Mouse (Mus musculus) spleen, adult 2 months (tissue): ENCODE measurements at regions not wholly inside any gene's neighbourhood (a gene's known extent, or its start where the extent isn't known, plus 50 kb on each side); places are given as distances from the start of the nearest gene placed in this dataset.

Experiments
- DNase-seq, 2 experiments: peaks; one replicate each; pipeline versions ENCODE4 v3.0.0 to v3.0.0-alpha.2; 2012 to 2021; ENCODE audit warnings: low spot score in 2 of 2, low read depth in 1 of 2
- H3K27ac ChIP-seq: fragments of 200-500 bp; 2 replicates; pipeline ENCODE4 v1.5.1; 2012; ENCODE audit warnings: low read length, inconsistent platforms; ENCODE audit not compliant: insufficient read depth
- H3K27me3 ChIP-seq: fragments of 200-500 bp; 2 replicates; pipeline ENCODE4 v1.6.1; 2012; ENCODE audit warnings: mild to moderate bottlenecking, moderate library complexity, low read length, inconsistent platforms; ENCODE audit not compliant: control insufficient read depth, insufficient read depth
- H3K36me3 ChIP-seq: fragments of 200-500 bp; 2 replicates; pipeline ENCODE4 v1.6.1; 2012; ENCODE audit warnings: mild to moderate bottlenecking, low read length, inconsistent platforms; ENCODE audit not compliant: control insufficient read depth, insufficient read depth
- H3K4me1 ChIP-seq: fragments of 200-500 bp; 2 replicates; pipeline ENCODE4 v1.6.1; 2011; ENCODE audit warnings: inconsistent platforms; ENCODE audit not compliant: control insufficient read depth, insufficient read depth, insufficient read length
- H3K4me3 ChIP-seq: fragments of 200-500 bp; 2 replicates; pipeline ENCODE4 v1.5.1; 2011; ENCODE audit warnings: mild to moderate bottlenecking, inconsistent platforms; ENCODE audit not compliant: insufficient read depth, insufficient read length; ENCODE audit errors: extremely low read depth
- CTCF ChIP-seq: fragments of 200-500 bp; IDR thresholded peaks from 2 replicates; pipeline ENCODE4 v1.5.1; 2011; ENCODE audit warnings: mild to moderate bottlenecking, inconsistent platforms; ENCODE audit not compliant: insufficient read depth, insufficient read length, insufficient replicate concordance; ENCODE audit errors: extremely low read depth
- POLR2A ChIP-seq: fragments of 200-500 bp; IDR thresholded peaks from 2 replicates; pipeline ENCODE4 v1.6.1; 2011; ENCODE audit warnings: low read depth, low read length, inconsistent platforms
- WGBS: fragments of 180-500 bp; shearing (Covaris S2); methylation state at CpG from one replicate; pipeline ENCODE4 v1.1.7; 2018; 5-methylcytosine and 5-hydroxymethylcytosine counted together

- TF ChIP-seq CTCF (no peak), POLR2A (no peak)
- Histone ChIP-seq H3K4me1 (no peaks in the 10 kb centered on the region), H3K27me3 (no peaks in the 10 kb centered on the region; the same call in 1 of the 2 replicates), H3K4me3 (no peak overlapping the region), H3K36me3 (no peaks in the 10 kb centered on the region), H3K27ac (no peak overlapping the region)
- WGBS, result 84% methylated on average over 23 of the region's 23 CpGs
- no peak for DNase-seq
These were observed 68.1 kb upstream of the Nkx1-1 start for GRCm38 (mm10) chr5:33501735-33502495.

GRCm38 (mm10) chr5:33501211-33501610, 67.4 kb upstream of the Nkx1-1 start:
- TF ChIP-seq CTCF, result no peak
- no peak for TF ChIP-seq POLR2A
- Histone ChIP-seq H3K36me3 (no peaks in the 10 kb centered on the region), H3K27me3 (no peaks in the 10 kb centered on the region; the same call in 1 of the 2 replicates)

DNA sequence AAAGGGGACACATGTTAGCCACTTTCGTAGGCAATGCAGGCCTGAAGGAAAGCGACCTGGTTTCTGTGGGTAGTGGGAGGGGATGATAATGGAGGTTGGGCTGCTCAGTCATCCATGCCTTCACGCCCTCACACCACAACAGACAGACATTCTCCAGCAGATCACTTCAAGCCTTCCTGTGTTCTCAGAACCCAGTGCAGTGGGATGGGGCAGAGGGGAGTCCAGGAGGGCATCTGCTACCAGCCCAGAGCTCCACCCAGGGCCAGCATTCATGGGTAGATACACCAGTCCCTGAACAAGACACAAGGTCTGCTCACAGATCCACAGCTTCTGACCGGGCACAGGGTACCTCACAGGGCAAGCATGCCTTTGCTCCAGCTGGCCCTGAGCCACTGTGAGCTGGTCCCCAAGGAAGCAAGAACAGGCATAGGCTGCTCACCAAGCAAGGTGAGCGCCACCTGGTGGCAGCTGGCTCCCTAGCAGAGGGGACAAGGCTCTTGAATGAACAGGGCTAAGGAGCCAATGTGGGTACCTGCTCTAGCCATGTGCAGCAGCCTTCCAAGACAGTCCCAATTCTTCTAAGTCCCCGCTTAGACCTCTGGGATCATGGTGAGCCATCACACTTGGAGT, 62.2 kb upstream of the Nkx1-1 start:
- no peak overlapping the region for H3K27ac ChIP-seq
- H3K4me3 ChIP-seq, result no peak overlapping the region
- 23% methylated on average over 6 of the region's 6 CpGs for WGBS
- no peaks in the 10 kb centered on the region for H3K36me3 ChIP-seq
- no peaks in the 10 kb centered on the region for H3K4me1 ChIP-seq
- no peaks in the 10 kb centered on the region for H3K27me3 ChIP-seq
- DNase-seq, result peak in 1 of 2 experiments; percentile 62
- TF ChIP-seq POLR2A (no peak), CTCF (peak; percentile 90)

More at GRCm38 (mm10) chr5:33501211-33501610, 67.4 kb upstream of the Nkx1-1 start:
- 64% methylated on average over 7 of the region's 7 CpGs for WGBS
- no peak overlapping the region for H3K4me3 ChIP-seq
- no peak for DNase-seq
- H3K27ac ChIP-seq, result no peak overlapping the region
- no peaks in the 10 kb centered on the region for H3K4me1 ChIP-seq

DNA sequence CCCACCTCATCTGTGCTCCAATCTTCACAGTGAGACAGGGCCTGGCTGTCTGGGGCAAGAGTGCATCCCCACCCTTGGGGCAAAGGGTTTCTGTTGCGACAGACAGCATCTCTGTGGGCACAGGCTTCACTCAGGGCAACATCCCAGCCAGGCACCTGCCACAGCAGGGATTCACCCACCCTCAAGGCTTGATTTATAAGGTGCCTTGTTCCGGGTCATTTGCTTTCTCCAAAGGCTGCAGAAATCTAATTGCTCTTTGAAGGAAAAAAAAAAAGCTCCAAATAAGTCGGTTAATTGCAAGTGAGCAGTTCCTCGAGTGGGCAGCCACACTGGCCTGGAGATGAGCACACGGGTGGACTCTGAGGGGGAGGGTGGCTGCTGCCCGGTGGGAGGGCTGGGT, 61.5 kb upstream of the Nkx1-1 start:
- no peaks in the 10 kb centered on the region for H3K36me3 ChIP-seq
- WGBS, result 70% methylated on average over 6 of the region's 6 CpGs
- DNase-seq, result no peak
- H3K27ac ChIP-seq, result no peak overlapping the region
- no peak overlapping the region for H3K4me3 ChIP-seq
- no peaks in the 10 kb centered on the region for H3K27me3 ChIP-seq
- TF ChIP-seq POLR2A, result no peak
- TF ChIP-seq CTCF, result no peak
- no peaks in the 10 kb centered on the region for H3K4me1 ChIP-seq

- no peak overlapping the region for H3K27ac ChIP-seq
- no peaks in the 10 kb centered on the region for H3K27me3 ChIP-seq
- H3K36me3 ChIP-seq, result no peaks in the 10 kb centered on the region
- DNase-seq, result no peak
- no peaks in the 10 kb centered on the region for H3K4me1 ChIP-seq
- no peak overlapping the region for H3K4me3 ChIP-seq
- 91% methylated on average over 11 of the region's 11 CpGs for WGBS
- TF ChIP-seq CTCF (no peak), POLR2A (no peak)
These were observed 59.0 kb upstream of the Nkx1-1 start for GRCm38 (mm10) chr5:33492604-33493315.

DNA sequence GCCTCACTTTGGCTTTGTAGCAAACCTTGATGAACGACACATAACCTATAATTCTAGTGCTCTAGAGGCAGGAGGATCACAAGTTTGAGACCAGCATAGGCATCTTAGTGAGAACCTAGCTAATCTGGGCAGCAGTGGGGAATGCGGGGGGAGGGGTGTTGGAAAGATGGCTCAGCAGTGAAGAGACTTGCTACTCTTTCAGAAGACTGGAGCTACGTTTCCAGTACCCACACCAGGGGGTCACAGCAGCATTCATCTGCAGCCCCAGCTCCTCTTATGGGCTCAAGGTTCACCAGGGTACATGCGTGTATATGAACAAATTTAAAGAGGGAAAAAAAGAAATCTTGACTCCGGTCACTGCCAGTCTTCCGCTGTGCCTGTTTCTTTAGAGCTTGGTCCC, 55.5 kb upstream of the Nkx1-1 start:
- 86% methylated on average over 6 of the region's 6 CpGs for WGBS
- no peak overlapping the region for H3K4me3 ChIP-seq
- H3K27ac ChIP-seq, result no peak overlapping the region
- DNase-seq, result no peak
- TF ChIP-seq POLR2A (no peak), CTCF (no peak)
- H3K36me3 ChIP-seq, result no peaks in the 10 kb centered on the region
- H3K27me3 ChIP-seq, result no peaks in the 10 kb centered on the region
- no peaks in the 10 kb centered on the region for H3K4me1 ChIP-seq

DNA sequence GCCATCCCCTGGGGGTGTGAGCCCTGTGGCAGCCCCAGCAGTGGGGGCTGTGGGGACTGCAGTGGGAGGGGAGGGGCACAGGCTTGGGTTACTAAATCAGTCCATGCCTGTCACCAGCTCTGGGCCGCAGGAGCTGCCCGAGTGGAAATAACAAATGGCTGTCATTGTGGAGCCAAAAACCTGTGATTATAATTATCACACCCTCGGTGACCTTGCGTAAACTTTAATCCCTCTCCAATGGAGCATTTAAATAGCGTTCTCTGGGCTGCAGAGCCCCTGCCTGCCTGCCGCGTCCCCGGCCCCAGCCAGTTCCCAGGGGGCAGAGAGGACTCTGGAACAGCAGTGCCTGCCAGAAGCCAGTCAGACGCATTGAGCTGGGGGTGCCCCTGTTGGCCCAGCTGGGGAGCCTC, 54.4 kb upstream of the Nkx1-1 start:
- Histone ChIP-seq H3K36me3 (no peaks in the 10 kb centered on the region), H3K27me3 (no peaks in the 10 kb centered on the region), H3K4me1 (no peaks in the 10 kb centered on the region), H3K4me3 (no peak overlapping the region), H3K27ac (no peak overlapping the region)
- TF ChIP-seq CTCF (no peak), POLR2A (no peak)
- 52% methylated on average over 9 of the region's 9 CpGs for WGBS
- no peak for DNase-seq
